ENCODE assay signal across 23 mouse cellular contexts in the genomic region with DNA sequence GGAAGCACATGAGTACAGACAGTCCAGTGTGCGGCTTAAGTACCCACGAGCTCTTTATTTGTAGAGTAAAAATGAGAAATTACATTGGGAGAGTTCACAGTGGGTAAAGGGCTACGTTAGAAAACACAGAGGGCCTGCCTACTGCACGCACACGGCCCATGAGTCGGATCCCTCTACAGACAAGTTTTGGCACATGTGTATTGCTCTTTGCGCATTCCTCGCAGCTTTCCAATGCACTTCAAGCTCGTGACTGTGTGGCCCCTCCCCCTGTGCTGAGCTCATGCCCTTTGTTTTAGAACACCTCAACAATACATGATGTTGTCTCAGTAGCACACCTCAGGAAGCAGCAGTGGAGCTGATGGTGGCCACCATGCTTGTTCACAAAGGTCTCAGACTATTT. TPM values are rescaled to one million over a fixed set of nuclear protein-coding genes. Genes with fewer than 3 reads are reported as not detected.
DNase-seq lines count a peak whose midpoint lies in the region; ATAC-seq and TF ChIP-seq lines count a peak whose summit lies in the region.
"Had no signal": no experiment of that assay in that cellular context is flagged by ENCODE, and none has a peak within 500 bp of the region (broad histone marks: within the 10 kb centered on the region; RNA-seq: fewer than 3 reads in every experiment).

No protein-coding gene starts in this region.

- no peak overlapping the region for H3K27ac ChIP-seq in embryonic facial prominence, embryonic 15.5 days (replicated peaks)
- H3K27ac ChIP-seq in embryonic facial prominence, embryonic 10.5 days (replicated peaks): no peak overlapping the region
- peak overlapping the region; percentile 55 for H3K27ac ChIP-seq in hindbrain, embryonic 13.5 days
- H3K27ac ChIP-seq in hindbrain, embryonic 16.5 days (ENCODE audit: low read depth, low read length): no peak overlapping the region
- H3K27ac ChIP-seq in lung, postnatal 0 days (ENCODE audit: low read length): no peak overlapping the region
- H3K27ac ChIP-seq: forebrain, embryonic 10.5 days; heart, adult 2 months; heart, embryonic 15.5 days; hindbrain, embryonic 15.5 days had no signal

- WGBS in embryonic facial prominence, embryonic 15.5 days: 74% methylated on average over 9 of the region's 9 CpGs
- WGBS in embryonic facial prominence, embryonic 10.5 days: 90% methylated on average over 9 of the region's 9 CpGs
- 90% methylated on average over 9 of the region's 9 CpGs for WGBS in hindbrain, embryonic 13.5 days
- WGBS in hindbrain, embryonic 16.5 days: 87% methylated on average over 9 of the region's 9 CpGs
- 67% methylated on average over 9 of the region's 9 CpGs for WGBS in lung, postnatal 0 days
- WGBS in lung, adult 2 months: 80% methylated on average over 9 of the region's 9 CpGs

- no peaks in the 10 kb centered on the region for H3K9me3 ChIP-seq in embryonic facial prominence, embryonic 15.5 days (replicated peaks)
- no peaks in the 10 kb centered on the region; the same call in 1 of the 2 replicates for H3K9me3 ChIP-seq in embryonic facial prominence, embryonic 10.5 days
- no peaks in the 10 kb centered on the region for H3K9me3 ChIP-seq in hindbrain, embryonic 13.5 days
- no peaks in the 10 kb centered on the region for H3K9me3 ChIP-seq in hindbrain, embryonic 16.5 days (ENCODE audit: control insufficient read depth, low read length)
- no peaks in the 10 kb centered on the region for H3K9me3 ChIP-seq in lung, postnatal 0 days (ENCODE audit: low read length)
- H3K9me3 ChIP-seq: forebrain, embryonic 10.5 days; heart, embryonic 15.5 days; hindbrain, embryonic 15.5 days had no signal

- TF ChIP-seq POLR2A in lung, adult 2 months (IDR thresholded peaks at IDR 0.05; ENCODE audit: borderline replicate concordance, extremely low read depth, low read depth, low read length): no peak

- no peak for TF ChIP-seq CTCF in lung, postnatal 0 days (IDR thresholded peaks at IDR 0.05)
- TF ChIP-seq CTCF in lung, adult 2 months (IDR thresholded peaks at IDR 0.05; ENCODE audit: insufficient read depth, low read length): no peak

- no peak overlapping the region for H3K4me3 ChIP-seq in embryonic facial prominence, embryonic 15.5 days (replicated peaks)
- H3K4me3 ChIP-seq in embryonic facial prominence, embryonic 10.5 days: no peak overlapping the region
- H3K4me3 ChIP-seq in hindbrain, embryonic 13.5 days: no peak overlapping the region
- H3K4me3 ChIP-seq in hindbrain, embryonic 16.5 days (ENCODE audit: low read length): no peak overlapping the region
- H3K4me3 ChIP-seq in lung, postnatal 0 days (ENCODE audit: low read depth, low read length): no peak overlapping the region
- H3K4me3 ChIP-seq in lung, adult 2 months (replicated peaks; ENCODE audit: extremely low read depth, low read depth, low read length): no peak overlapping the region
- H3K4me3 ChIP-seq: erythroblast, embryonic 14.5 days; forebrain, embryonic 10.5 days; heart, adult 2 months; heart, embryonic 15.5 days; hindbrain, embryonic 15.5 days had no signal

- H3K4me1 ChIP-seq in embryonic facial prominence, embryonic 15.5 days: no peaks in the 10 kb centered on the region
- H3K4me1 ChIP-seq in embryonic facial prominence, embryonic 10.5 days: peaks cover 5% of the 10 kb centered on the region; the same call in 1 of the 2 replicates
- H3K4me1 ChIP-seq in hindbrain, embryonic 13.5 days (replicated peaks): no peaks in the 10 kb centered on the region
- no peaks in the 10 kb centered on the region for H3K4me1 ChIP-seq in hindbrain, embryonic 16.5 days (ENCODE audit: control insufficient read depth, insufficient read depth, low read depth, low read length)
- no peaks in the 10 kb centered on the region for H3K4me1 ChIP-seq in lung, postnatal 0 days (ENCODE audit: insufficient read depth, low read depth, low read length)
- no peaks in the 10 kb centered on the region for H3K4me1 ChIP-seq in lung, adult 2 months (ENCODE audit: control insufficient read depth, insufficient read depth, low read length)
- H3K4me1 ChIP-seq: forebrain, embryonic 10.5 days; heart, embryonic 15.5 days; hindbrain, embryonic 15.5 days had no signal

- ATAC-seq in embryonic facial prominence, embryonic 15.5 days (ENCODE audit: insufficient number of reproducible peaks, low FRiP score, low TSS enrichment, low read depth): peak; percentile 56; the same call in 1 of the 2 replicates
- ATAC-seq in hindbrain, embryonic 13.5 days (ENCODE audit: low FRiP score): no peak
- no peak for ATAC-seq in hindbrain, embryonic 16.5 days
- peak; percentile 69 for ATAC-seq in lung, postnatal 0 days
- ATAC-seq: CD4-positive, CD25-positive, alpha-beta regulatory T cell, adult 4 months had no signal

- no peak for TF ChIP-seq EP300 in lung, postnatal 0 days (IDR thresholded peaks at IDR 0.05)

- no peak for DNase-seq in embryonic facial prominence, embryonic 10.5 days (ENCODE audit: low spot score)
- DNase-seq in lung, postnatal 0 days (ENCODE audit: low spot score): peak; percentile 40
- DNase-seq in lung, adult 2 months: no peak
- peak; percentile 37 for DNase-seq in brain, adult 2 months (ENCODE audit: low read depth, low spot score)
- DNase-seq in adrenal gland, postnatal 14 days: no peak
- DNase-seq: adrenal gland, postnatal 10 days; B cell, adult 2 months; cerebellum, adult 18-20 months; cerebellum, adult 9-11 months; cerebellum, postnatal 36 days; gastrocnemius, postnatal 14 days; heart, adult 2 months; heart, postnatal 14 days had no signal

- no peak overlapping the region for H3K4me2 ChIP-seq in embryonic facial prominence, embryonic 15.5 days (replicated peaks)
- no peak overlapping the region for H3K4me2 ChIP-seq in hindbrain, embryonic 13.5 days
- no peak overlapping the region for H3K4me2 ChIP-seq in hindbrain, embryonic 16.5 days (ENCODE audit: low read length)
- H3K4me2 ChIP-seq in lung, postnatal 0 days (replicated peaks; ENCODE audit: low read depth, low read length): no peak overlapping the region
- H3K4me2 ChIP-seq: heart, embryonic 11.5 days; heart, embryonic 15.5 days; hindbrain, embryonic 15.5 days had no signal

- H3K9ac ChIP-seq in embryonic facial prominence, embryonic 15.5 days: no peak overlapping the region
- no peak overlapping the region for H3K9ac ChIP-seq in hindbrain, embryonic 13.5 days
- H3K9ac ChIP-seq in hindbrain, embryonic 16.5 days (ENCODE audit: low read depth, low read length): no peak overlapping the region
- no peak overlapping the region for H3K9ac ChIP-seq in lung, postnatal 0 days (replicated peaks; ENCODE audit: low read depth)
- H3K9ac ChIP-seq: heart, embryonic 15.5 days; hindbrain, embryonic 15.5 days had no signal

- peaks cover 45% of the 10 kb centered on the region for H3K36me3 ChIP-seq in embryonic facial prominence, embryonic 15.5 days
- H3K36me3 ChIP-seq in embryonic facial prominence, embryonic 10.5 days (replicated peaks): peaks cover 78% of the 10 kb centered on the region
- H3K36me3 ChIP-seq in hindbrain, embryonic 13.5 days: peaks cover 77% of the 10 kb centered on the region
- H3K36me3 ChIP-seq in hindbrain, embryonic 16.5 days (ENCODE audit: control insufficient read depth, insufficient read depth, low read length): peaks cover 51% of the 10 kb centered on the region
- H3K36me3 ChIP-seq in lung, postnatal 0 days (ENCODE audit: insufficient read depth, low read length): 0 out of 2 replicates have a peak, but pooled peaks cover 5% of the 10 kb centered on the region

- H3K27me3 ChIP-seq in embryonic facial prominence, embryonic 15.5 days: no peaks in the 10 kb centered on the region
- no peaks in the 10 kb centered on the region for H3K27me3 ChIP-seq in embryonic facial prominence, embryonic 10.5 days (replicated peaks; ENCODE audit: low read depth, poor library complexity, severe bottlenecking)
- H3K27me3 ChIP-seq in hindbrain, embryonic 13.5 days: no peaks in the 10 kb centered on the region
- H3K27me3 ChIP-seq in hindbrain, embryonic 16.5 days (replicated peaks; ENCODE audit: control insufficient read depth, insufficient read depth, low read length): no peaks in the 10 kb centered on the region
- no peaks in the 10 kb centered on the region for H3K27me3 ChIP-seq in lung, postnatal 0 days (replicated peaks; ENCODE audit: insufficient read depth, low read length)
- H3K27me3 ChIP-seq: heart, embryonic 15.5 days; hindbrain, embryonic 15.5 days had no signal

RNA-seq across cellular contexts. Expression of a gene that starts 22.5 kb away (rescaled TPM):
- 116 and 124 TPM in 2 replicates for polyA plus RNA-seq in embryonic facial prominence, embryonic 15.5 days (2015; fragmentation: Nextera tagmentation; extraction: Ambion mirVana)
- polyA plus RNA-seq in embryonic facial prominence, embryonic 10.5 days (2016; fragmentation: Nextera tagmentation; extraction: Ambion mirVana): 110 and 128 TPM in 2 replicates
- polyA plus RNA-seq in hindbrain, embryonic 13.5 days (2015; fragmentation: Nextera tagmentation; extraction: Ambion mirVana): 1,020 and 1,085 TPM in 2 replicates
- 1,495 and 1,654 TPM in 2 replicates for polyA plus RNA-seq in hindbrain, embryonic 16.5 days (2015; fragmentation: Nextera tagmentation; extraction: Ambion mirVana)
- polyA plus RNA-seq in lung, postnatal 0 days (2015; fragmentation: Nextera tagmentation; extraction: Ambion mirVana): 53.0 and 53.7 TPM in 2 replicates
- polyA plus RNA-seq in lung, adult 2 months (2012; rRNA removed): 63.9 and 77.3 TPM in 2 replicates
- total RNA-seq in adrenal gland, postnatal 14 days (2021): 61.9 and 83.1 TPM in 2 replicates
- polyA plus RNA-seq: erythroblast, embryonic 14.5 days; G1E had no signal

Comparison
In these comparisons a context has a peak if more than half of its experiments do, and no peak if none do; other contexts are left out.
1. DNase-seq: peak in lung, postnatal 0 days (single experiment) and brain, adult 2 months (single experiment); none in embryonic facial prominence, embryonic 10.5 days (single experiment), lung, adult 2 months (single experiment) and adrenal gland, postnatal 14 days (single experiment).
2. ATAC-seq: peak in embryonic facial prominence, embryonic 15.5 days (single experiment) and lung, postnatal 0 days (single experiment); none in hindbrain, embryonic 13.5 days (single experiment) and hindbrain, embryonic 16.5 days (single experiment).